Mouse (Mus musculus) intestine, postnatal 0 days (tissue): ENCODE measurements around the gene Clec10a. TPM values are rescaled to one million over a fixed set of nuclear protein-coding genes. Genes with fewer than 3 reads are reported as not detected.

Experiments
- ATAC-seq: fragments of 200-750 bp; cut with Nextera tagmentation; 2 replicates; pipeline ENCODE4 v1.8.0; 2017; ENCODE audit warnings: mild to moderate bottlenecking, moderate TSS enrichment, moderate library complexity
- H3K27ac ChIP-seq: fragments of 300-500 bp; sonication (generic); 2 replicates; pipeline ENCODE4 v1.5.1; 2014; ENCODE audit warnings: mild to moderate bottlenecking, low read depth, low read length, moderate library complexity
- H3K27me3 ChIP-seq: fragments of 300-500 bp; sonication (generic); replicated peaks from 2 replicates; pipeline ENCODE4 v1.6.1; 2014; ENCODE audit warnings: low read length, mixed read lengths; ENCODE audit not compliant: control insufficient read depth, insufficient read depth
- H3K36me3 ChIP-seq: fragments of 300-500 bp; sonication (generic); 2 replicates; pipeline ENCODE4 v1.6.1; 2014; ENCODE audit warnings: mild to moderate bottlenecking, moderate library complexity; ENCODE audit not compliant: control insufficient read depth, insufficient read depth
- H3K4me1 ChIP-seq: fragments of 300-500 bp; sonication (generic); replicated peaks from 2 replicates; pipeline ENCODE4 v1.6.1; 2014; ENCODE audit warnings: antibody characterized with exemption, low read length, mixed read lengths; ENCODE audit not compliant: control insufficient read depth, insufficient read depth
- H3K4me2 ChIP-seq: fragments of 300-500 bp; sonication (generic); replicated peaks from 2 replicates; pipeline ENCODE4 v1.6.1; 2014; ENCODE audit warnings: low read depth, mild to moderate bottlenecking, moderate library complexity
- H3K4me3 ChIP-seq: fragments of 300-500 bp; sonication (generic); 2 replicates; pipeline ENCODE4 v1.5.1; 2014; ENCODE audit warnings: low read depth, low read length
- H3K9ac ChIP-seq: fragments of 300-500 bp; sonication (generic); 2 replicates; pipeline ENCODE4 v1.6.1; 2014; ENCODE audit warnings: mild to moderate bottlenecking, low read depth, low read length
- H3K9me3 ChIP-seq: fragments of 300-500 bp; sonication (generic); 2 replicates; pipeline ENCODE4 v1.6.1; 2016; ENCODE audit warnings: mixed run types; ENCODE audit not compliant: control insufficient read depth
- CTCF ChIP-seq: sonication (generic); IDR thresholded peaks from 2 replicates; pipeline ENCODE4 v1.5.1; 2016; ENCODE audit warnings: low read depth, mild to moderate bottlenecking, control low read depth, antibody characterized with exemption, moderate library complexity
- WGBS: fragments of 180-500 bp; shearing (Covaris S2); extraction: QIAGEN DNeasy Blood & Tissue Kit; methylation state at CpG from one replicate; pipeline ENCODE4 v1.1.7; 2014; 5-methylcytosine and 5-hydroxymethylcytosine counted together
- polyA plus RNA-seq: library from polyadenylated mRNA; unstranded; fragments of >200 nt; fragmentation: Nextera tagmentation; extraction: Ambion mirVana; gene quantifications from 2 replicates; pipeline ENCODE4 v1.2.1, GENCODE M21; 2015

Gene Clec10a
- polyA plus RNA-seq, 1 experiment from 2014 or later: 0.78 TPM

DNA sequence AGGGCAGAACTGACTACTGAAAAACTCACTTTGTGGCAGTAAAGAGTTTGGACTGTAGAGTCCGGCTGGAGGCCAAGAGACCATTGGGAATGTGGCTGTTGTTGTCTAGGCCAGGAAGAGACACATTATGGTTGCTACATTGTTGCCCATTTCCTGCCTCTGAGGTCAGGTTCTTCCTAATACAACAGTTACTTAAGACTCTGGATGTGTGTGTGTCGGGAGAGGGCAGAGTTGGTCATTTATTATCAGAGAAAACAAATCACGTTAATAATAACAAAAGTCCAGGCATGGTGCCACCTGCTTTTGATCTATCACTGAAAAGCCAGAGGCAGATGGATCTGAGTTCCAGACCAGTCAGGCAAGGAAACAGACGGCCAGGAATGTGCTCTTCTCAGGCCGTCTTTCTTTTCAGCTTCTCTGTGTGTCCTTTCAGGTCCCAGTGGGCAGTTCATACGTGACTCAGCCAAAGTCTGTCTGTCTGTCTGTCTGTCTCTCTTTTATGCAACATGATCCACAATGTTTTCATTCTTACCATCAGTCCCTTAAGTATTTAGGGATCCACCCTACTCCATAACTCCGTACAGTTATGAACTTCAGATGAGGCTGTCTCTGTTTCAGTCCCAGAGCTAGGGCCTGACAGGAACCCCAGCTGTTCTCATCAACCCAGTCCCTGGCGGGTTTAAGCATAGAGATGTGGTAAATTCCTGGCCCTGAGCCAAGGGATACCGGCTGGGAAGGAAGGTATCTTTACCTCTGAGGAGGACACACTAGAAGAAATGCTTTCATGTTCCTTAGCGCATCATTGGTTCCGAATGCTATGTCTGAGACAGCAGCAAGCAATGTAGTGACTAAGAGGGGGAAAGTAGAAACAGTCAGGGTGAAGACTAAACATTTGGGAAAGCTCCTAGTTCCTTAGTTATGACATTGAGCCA is 37.6 kb downstream of the Clec10a start:
- Histone ChIP-seq H3K9me3 (no peaks in the 10 kb centered on the region), H3K4me1 (no peaks in the 10 kb centered on the region), H3K9ac (no peak overlapping the region), H3K27ac (no peak overlapping the region), H3K4me3 (no peak overlapping the region), H3K36me3 (no peaks in the 10 kb centered on the region), H3K27me3 (no peaks in the 10 kb centered on the region), H3K4me2 (no peak overlapping the region)
- no peak for ATAC-seq
- 46% methylated on average over 11 of the region's 11 CpGs for WGBS
- no peak for TF ChIP-seq CTCF

DNA sequence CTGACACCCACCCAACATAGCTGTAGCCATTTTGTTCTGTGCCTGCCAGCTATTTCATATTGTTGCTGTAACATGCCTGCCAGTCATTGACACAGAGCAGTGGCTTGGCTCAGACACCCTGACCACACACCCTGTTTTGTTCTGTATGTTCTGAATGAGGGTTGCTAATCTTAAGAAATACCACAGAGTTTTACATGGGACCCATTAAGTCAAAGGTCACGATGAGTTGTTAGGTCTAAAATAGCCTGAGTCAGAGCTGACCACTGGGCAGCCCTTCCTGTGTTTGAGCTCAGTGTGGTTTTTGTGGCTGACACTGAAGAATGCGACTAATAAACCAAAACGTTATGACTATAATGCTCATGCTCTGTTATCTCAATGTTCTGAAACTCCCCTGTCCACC is 42.3 kb downstream of the Clec10a start:
- Histone ChIP-seq H3K4me2 (no peak overlapping the region), H3K27ac (no peak overlapping the region), H3K4me1 (no peaks in the 10 kb centered on the region), H3K9ac (no peak overlapping the region), H3K4me3 (no peak overlapping the region), H3K36me3 (no peaks in the 10 kb centered on the region), H3K9me3 (no peaks in the 10 kb centered on the region), H3K27me3 (no peaks in the 10 kb centered on the region)
- TF ChIP-seq CTCF: no peak
- WGBS: 72% methylated on average over 3 of the region's 3 CpGs
- no peak for ATAC-seq

DNA sequence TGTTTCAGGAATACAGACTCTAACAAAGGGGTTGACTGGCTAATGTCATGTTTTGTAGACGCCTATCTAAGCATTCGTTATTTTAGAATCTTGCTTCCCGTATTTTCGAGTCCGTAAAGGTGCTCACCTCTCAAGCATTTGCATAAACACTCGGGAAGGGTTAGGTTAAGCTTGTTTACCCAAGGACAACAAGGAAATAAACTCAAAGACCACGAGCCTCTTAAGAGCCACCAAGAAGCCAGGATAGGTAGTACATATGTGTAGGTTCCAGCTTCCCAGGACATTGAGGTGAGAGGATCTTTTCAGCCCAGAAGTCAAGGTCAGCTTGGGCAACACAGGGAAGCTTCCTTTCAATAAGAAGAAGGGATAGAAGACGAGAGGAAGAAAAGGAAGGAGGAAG is 43.1 kb downstream of the Clec10a start:
- Histone ChIP-seq H3K9ac (no peak overlapping the region), H3K9me3 (no peaks in the 10 kb centered on the region), H3K4me3 (no peak overlapping the region), H3K27ac (no peak overlapping the region), H3K4me1 (no peaks in the 10 kb centered on the region), H3K27me3 (no peaks in the 10 kb centered on the region), H3K4me2 (no peak overlapping the region), H3K36me3 (no peaks in the 10 kb centered on the region)
- no peak for TF ChIP-seq CTCF
- ATAC-seq: no peak
- WGBS: 70% methylated on average over 8 of the region's 8 CpGs

DNA sequence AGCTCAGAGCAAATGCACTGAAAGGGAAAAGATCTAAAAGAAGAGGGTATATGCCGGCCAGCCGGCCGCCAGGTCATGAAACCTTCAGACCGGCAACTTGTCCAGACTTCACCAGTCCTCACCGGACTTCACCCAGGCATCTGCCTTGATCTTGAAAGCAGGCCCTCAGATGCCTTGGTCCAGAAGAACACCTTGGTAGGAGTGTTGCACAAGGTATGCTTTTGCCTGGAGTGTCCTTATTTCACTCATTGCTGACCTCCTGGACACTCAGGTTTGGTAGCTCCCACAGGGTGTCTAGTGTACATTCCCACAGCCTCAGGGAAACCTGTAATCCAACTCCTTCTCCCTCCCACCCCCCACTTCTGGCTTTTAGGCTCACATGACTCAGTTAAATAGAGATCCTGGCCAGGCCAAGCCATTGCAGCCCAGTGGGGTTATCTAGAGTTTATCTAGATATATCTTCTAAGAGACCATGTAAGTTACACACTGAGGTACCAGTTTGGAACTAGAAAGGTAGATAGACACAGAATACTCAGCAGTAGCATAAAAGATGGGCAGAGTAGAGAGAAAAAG is 44.1 kb downstream of the Clec10a start:
- Histone ChIP-seq H3K4me3 (no peak overlapping the region), H3K9ac (no peak overlapping the region), H3K9me3 (no peaks in the 10 kb centered on the region), H3K36me3 (no peaks in the 10 kb centered on the region), H3K4me1 (no peaks in the 10 kb centered on the region), H3K4me2 (no peak overlapping the region), H3K27ac (no peak overlapping the region), H3K27me3 (no peaks in the 10 kb centered on the region)
- WGBS: 94% methylated on average over 5 of the region's 5 CpGs
- TF ChIP-seq CTCF: no peak
- ATAC-seq: no peak

DNA sequence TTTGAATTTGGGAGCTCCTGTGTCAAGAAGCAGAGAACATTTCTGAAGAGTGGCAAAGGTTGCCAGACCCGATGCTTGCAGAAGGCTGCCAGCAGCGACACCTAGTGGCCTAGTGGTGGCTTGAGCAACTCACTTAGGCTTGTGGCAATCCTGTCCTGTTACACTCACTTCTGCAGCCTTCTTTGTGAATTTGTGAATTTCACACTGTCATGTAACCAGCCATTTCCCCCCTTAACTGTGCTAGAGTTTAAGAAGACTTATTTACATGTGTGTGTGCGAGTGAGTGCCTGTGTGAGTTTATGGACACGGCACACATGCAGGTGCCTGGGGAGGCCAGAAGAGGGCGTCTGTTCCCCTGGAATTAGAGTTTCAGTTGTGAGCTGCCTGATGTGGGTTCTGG is 45.7 kb downstream of the Clec10a start:
- no peaks in the 10 kb centered on the region for H3K27me3 ChIP-seq
- H3K4me1 ChIP-seq: no peaks in the 10 kb centered on the region
- H3K4me3 ChIP-seq: no peak overlapping the region
- H3K4me2 ChIP-seq: no peak overlapping the region
- H3K27ac ChIP-seq: no peak overlapping the region
- TF ChIP-seq CTCF: peak; percentile 95
- ATAC-seq: peak; percentile 19; the same call in 1 of the 2 replicates
- H3K9ac ChIP-seq: no peak overlapping the region
- WGBS: 42% methylated on average over 5 of the region's 5 CpGs
- no peaks in the 10 kb centered on the region for H3K36me3 ChIP-seq
- no peaks in the 10 kb centered on the region for H3K9me3 ChIP-seq

DNA sequence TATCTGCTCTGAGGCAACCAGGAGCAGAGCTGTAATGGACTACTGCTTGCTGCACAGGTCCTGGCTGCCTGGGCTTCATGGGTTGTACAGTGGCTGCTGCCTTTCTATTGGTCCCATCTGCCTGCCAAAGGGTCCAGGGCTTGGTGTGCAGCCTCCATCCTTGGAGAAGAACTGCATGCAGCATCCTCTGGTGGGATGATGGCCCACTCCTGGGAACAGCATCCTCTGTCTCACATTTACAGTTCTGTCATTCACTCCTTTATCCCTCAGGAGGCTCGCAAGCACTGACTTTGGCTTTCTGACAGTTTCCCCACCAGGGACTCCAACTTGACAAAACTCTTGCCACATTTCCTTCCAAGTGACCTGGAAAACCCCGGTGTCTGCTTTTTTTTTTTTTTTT is 50.8 kb downstream of the Clec10a start:
- ATAC-seq: no peak
- Histone ChIP-seq H3K27me3 (no peaks in the 10 kb centered on the region), H3K9me3 (no peaks in the 10 kb centered on the region), H3K9ac (no peak overlapping the region), H3K27ac (no peak overlapping the region), H3K4me2 (no peak overlapping the region), H3K4me1 (no peaks in the 10 kb centered on the region), H3K36me3 (no peaks in the 10 kb centered on the region), H3K4me3 (no peak overlapping the region)
- WGBS: 78% methylated on average over 2 of the region's 2 CpGs
- no peak for TF ChIP-seq CTCF
